Mouse (Mus musculus) embryonic facial prominence, embryonic 13.5 days (tissue): ENCODE measurements around the gene Nr1h4. TPM values are rescaled to one million over a fixed set of nuclear protein-coding genes. Genes with fewer than 3 reads are reported as not detected.

Source experiments
- ATAC-seq: fragments of 200-750 bp; cut with Nextera tagmentation; 2 replicates; pipeline ENCODE4 v1.8.0; 2017; ENCODE audit warnings: low read depth; ENCODE audit not compliant: insufficient number of reproducible peaks, insufficient read depth, low FRiP score, low TSS enrichment
- H3K27ac ChIP-seq: fragments of 300-500 bp; sonication (generic); 2 replicates; pipeline ENCODE4 v1.5.1; 2015; ENCODE audit warnings: moderate library complexity, mild to moderate bottlenecking, inconsistent platforms
- H3K27me3 ChIP-seq: fragments of 300-500 bp; sonication (generic); 2 replicates; pipeline ENCODE4 v1.6.1; 2015; ENCODE audit warnings: mild to moderate bottlenecking, inconsistent platforms
- H3K36me3 ChIP-seq: fragments of 300-500 bp; sonication (generic); 2 replicates; pipeline ENCODE4 v1.6.1; 2015; ENCODE audit warnings: mild to moderate bottlenecking, inconsistent platforms
- H3K4me1 ChIP-seq: fragments of 300-500 bp; sonication (generic); 2 replicates; pipeline ENCODE4 v1.6.1; 2015; ENCODE audit warnings: inconsistent platforms
- H3K4me2 ChIP-seq: fragments of 300-500 bp; sonication (generic); 2 replicates; pipeline ENCODE4 v1.6.1; 2015; ENCODE audit warnings: moderate library complexity, mild to moderate bottlenecking, inconsistent platforms
- H3K4me3 ChIP-seq: fragments of 300-500 bp; sonication (generic); 2 replicates; pipeline ENCODE4 v1.5.1; 2015; ENCODE audit warnings: mild to moderate bottlenecking, inconsistent platforms
- H3K9ac ChIP-seq: fragments of 300-500 bp; sonication (generic); 2 replicates; pipeline ENCODE4 v1.6.1; 2015; ENCODE audit warnings: mild to moderate bottlenecking, inconsistent platforms
- H3K9me3 ChIP-seq: fragments of 300-500 bp; sonication (generic); 2 replicates; pipeline ENCODE4 v1.6.1; 2016; ENCODE audit warnings: inconsistent platforms
- WGBS: fragments of 180-500 bp; shearing (Covaris S2); methylation state at CpG from one replicate; pipeline ENCODE4 v1.1.7; 2015; ENCODE audit warnings: mixed read lengths; 5-methylcytosine and 5-hydroxymethylcytosine counted together
- polyA plus RNA-seq: library from polyadenylated mRNA; unstranded; fragments of >200 nt; fragmentation: Nextera tagmentation; extraction: Ambion mirVana; gene quantifications from 2 replicates; pipeline ENCODE4 v1.2.1, GENCODE M21; 2015

The Nr1h4 gene
- polyA plus RNA-seq, 1 experiment from 2014 or later, result not detected

- H3K4me2 ChIP-seq, result no peak overlapping the region
- H3K9ac ChIP-seq, result no peak overlapping the region
- ATAC-seq, result no peak
- H3K4me3 ChIP-seq, result no peak overlapping the region
- peaks cover 46% of the 10 kb centered on the region for H3K36me3 ChIP-seq
- H3K4me1 ChIP-seq, result no peaks in the 10 kb centered on the region
- H3K27ac ChIP-seq, result no peak overlapping the region
- no peaks in the 10 kb centered on the region for H3K9me3 ChIP-seq
- 90% methylated on average over 9 of the region's 9 CpGs for WGBS
- no peaks in the 10 kb centered on the region for H3K27me3 ChIP-seq
Measured at GRCm38 (mm10) chr10:89424217-89424616, 109.2 kb downstream of the Nr1h4 start.

- Histone ChIP-seq H3K4me2 (no peak overlapping the region), H3K9me3 (no peaks in the 10 kb centered on the region), H3K9ac (no peak overlapping the region), H3K27me3 (no peaks in the 10 kb centered on the region), H3K27ac (no peak overlapping the region), H3K4me3 (no peak overlapping the region), H3K36me3 (peaks cover 43% of the 10 kb centered on the region), H3K4me1 (no peaks in the 10 kb centered on the region)
- WGBS, result 91% methylated on average over 9 of the region's 9 CpGs
- no peak for ATAC-seq
Measured at GRCm38 (mm10) chr10:89423164-89423778, 110.1 kb downstream of the Nr1h4 start.

- Histone ChIP-seq H3K27ac (no peak overlapping the region), H3K9me3 (no peaks in the 10 kb centered on the region), H3K36me3 (peaks cover 43% of the 10 kb centered on the region), H3K4me2 (no peak overlapping the region), H3K4me1 (no peaks in the 10 kb centered on the region), H3K27me3 (no peaks in the 10 kb centered on the region), H3K4me3 (no peak overlapping the region), H3K9ac (no peak overlapping the region)
- ATAC-seq, result no peak
- WGBS, result 94% methylated on average over 8 of the region's 8 CpGs
Measured at GRCm38 (mm10) chr10:89422504-89423158, 110.8 kb downstream of the Nr1h4 start.

- Histone ChIP-seq H3K9me3 (no peaks in the 10 kb centered on the region), H3K9ac (no peak overlapping the region), H3K4me2 (no peak overlapping the region), H3K36me3 (peaks cover 50% of the 10 kb centered on the region), H3K4me3 (no peak overlapping the region), H3K4me1 (no peaks in the 10 kb centered on the region), H3K27me3 (no peaks in the 10 kb centered on the region), H3K27ac (no peak overlapping the region)
- ATAC-seq, result no peak
- 89% methylated on average over 2 of the region's 2 CpGs for WGBS
Measured at GRCm38 (mm10) chr10:89417966-89418365, 115.4 kb downstream of the Nr1h4 start.

- no peak overlapping the region for H3K4me3 ChIP-seq
- no peaks in the 10 kb centered on the region for H3K27me3 ChIP-seq
- no peak overlapping the region for H3K4me2 ChIP-seq
- no peaks in the 10 kb centered on the region for H3K4me1 ChIP-seq
- 78% methylated on average over 3 of the region's 3 CpGs for WGBS
- peaks cover 46% of the 10 kb centered on the region for H3K36me3 ChIP-seq
- H3K9me3 ChIP-seq, result no peaks in the 10 kb centered on the region
- H3K27ac ChIP-seq, result no peak overlapping the region
- no peak for ATAC-seq
- no peak overlapping the region for H3K9ac ChIP-seq
Measured at GRCm38 (mm10) chr10:89415478-89415877, 117.9 kb downstream of the Nr1h4 start.

GRCm38 (mm10) chr10:89407551-89407950 lies 125.8 kb downstream of the Nr1h4 start:
- 59% methylated on average over 1 of the region's 1 CpGs for WGBS
- Histone ChIP-seq H3K4me3 (no peak overlapping the region), H3K27me3 (no peaks in the 10 kb centered on the region), H3K9ac (no peak overlapping the region), H3K9me3 (no peaks in the 10 kb centered on the region), H3K36me3 (peaks cover under 1% of the 10 kb centered on the region), H3K27ac (no peak overlapping the region), H3K4me1 (no peaks in the 10 kb centered on the region), H3K4me2 (no peak overlapping the region)
- no peak for ATAC-seq

GRCm38 (mm10) chr10:89406733-89407484 lies 126.5 kb downstream of the Nr1h4 start:
- 82% methylated on average over 5 of the region's 6 CpGs for WGBS

GRCm38 (mm10) chr10:89404936-89405335 lies 128.4 kb downstream of the Nr1h4 start:
- no peaks in the 10 kb centered on the region for H3K9me3 ChIP-seq
- WGBS, result 81% methylated on average over 4 of the region's 4 CpGs
- H3K4me1 ChIP-seq, result no peaks in the 10 kb centered on the region
- H3K9ac ChIP-seq, result no peak overlapping the region
- H3K27ac ChIP-seq, result no peak overlapping the region
- H3K4me2 ChIP-seq, result no peak overlapping the region
- no peak overlapping the region for H3K4me3 ChIP-seq
- H3K27me3 ChIP-seq, result no peaks in the 10 kb centered on the region
- H3K36me3 ChIP-seq, result no peaks in the 10 kb centered on the region
- ATAC-seq, result no peak

More at GRCm38 (mm10) chr10:89406733-89407484, 126.5 kb downstream of the Nr1h4 start:
- no peak overlapping the region for H3K4me2 ChIP-seq
- no peak for ATAC-seq
- H3K36me3 ChIP-seq, result no peaks in the 10 kb centered on the region; the same call in 1 of the 2 replicates
- no peaks in the 10 kb centered on the region for H3K4me1 ChIP-seq
- H3K9ac ChIP-seq, result no peak overlapping the region
- H3K9me3 ChIP-seq, result no peaks in the 10 kb centered on the region
- no peak overlapping the region for H3K27ac ChIP-seq
- H3K27me3 ChIP-seq, result no peaks in the 10 kb centered on the region
- H3K4me3 ChIP-seq, result no peak overlapping the region

Other genes starting within 250 kb of the Nr1h4 start
- gene Ano4, start 188.8 kb downstream of the Nr1h4 start, polyA plus RNA-seq, result 0.65 and 0.69 TPM in 2 replicates
- gene Gas2l3, start 89.6 kb downstream of the Nr1h4 start, polyA plus RNA-seq, result 14.5 and 15.5 TPM in 2 replicates
- not detected in 2 replicates for gene Slc17a8, start 87.7 kb upstream of the Nr1h4 start, polyA plus RNA-seq
- gene Scyl2, start 152.7 kb upstream of the Nr1h4 start, polyA plus RNA-seq, result 8.6 and 9.5 TPM in 2 replicates
- gene Actr6, start 198.7 kb upstream of the Nr1h4 start, polyA plus RNA-seq, result 43.7 and 47.2 TPM in 2 replicates
- 22.9 and 23.1 TPM in 2 replicates for gene Uhrf1bp1l, start 211.4 kb upstream of the Nr1h4 start, polyA plus RNA-seq